8 mouse cellular contexts compared by ENCODE assay signal in genomic region chr3:135440621-135441020, GRCm38 (mm10). TPM values are rescaled to one million over a fixed set of nuclear protein-coding genes. Genes with fewer than 3 reads are reported as not detected.
DNase-seq lines count a peak whose midpoint lies in the region; ATAC-seq and TF ChIP-seq lines count a peak whose summit lies in the region.

No protein-coding gene starts in this region.

- no peak for TF ChIP-seq EP300 in MEL (IDR thresholded peaks at IDR 0.05; ENCODE audit: low read depth in 1 of 2, low read length in 2 of 2)

- H3K9me3 ChIP-seq in MEL (replicated peaks; ENCODE audit: insufficient read depth, low read length) = no peaks in the 10 kb centered on the region
- H3K9me3 ChIP-seq in forebrain, embryonic 12.5 days = no peaks in the 10 kb centered on the region
- no peaks in the 10 kb centered on the region for H3K9me3 ChIP-seq in liver, embryonic 13.5 days (replicated peaks)

- peak overlapping the region; percentile 93 for H3K4me2 ChIP-seq in forebrain, embryonic 12.5 days
- H3K4me2 ChIP-seq in liver, embryonic 13.5 days = peak overlapping the region; percentile 85

- H3K27me3 ChIP-seq in kidney, adult 2 months (replicated peaks; ENCODE audit: control insufficient read depth, insufficient read depth, low read length) = no peaks in the 10 kb centered on the region
- H3K27me3 ChIP-seq in MEL (ENCODE audit: control insufficient read depth in 1 of 2, insufficient read depth in 2 of 2, low read length in 2 of 2) = no peaks in the 10 kb centered on the region
- no peaks in the 10 kb centered on the region for H3K27me3 ChIP-seq in forebrain, embryonic 12.5 days
- no peaks in the 10 kb centered on the region for H3K27me3 ChIP-seq in liver, embryonic 13.5 days

- DNase-seq in kidney, adult 2 months = no peak
- no peak for DNase-seq in kidney, adult 11 months
- DNase-seq in MEL (ENCODE audit: low read depth, low spot score) = no peak
- no peak for DNase-seq in liver, embryonic 13.5 days
- no peak for DNase-seq in cerebellum, adult 11 months
- no peak for DNase-seq in spleen, postnatal 36 days (ENCODE audit: low spot score in 2 of 2)
- no peak for DNase-seq in thymus, postnatal 36 days

- WGBS in kidney, adult 2 months = 2% methylated on average over 10 of the region's 10 CpGs
- WGBS in forebrain, embryonic 12.5 days = 54% methylated on average over 10 of the region's 10 CpGs
- WGBS in liver, embryonic 13.5 days (ENCODE audit: insufficient replicate concordance) = 24% methylated on average over 10 of the region's 10 CpGs

- H3K4me1 ChIP-seq in kidney, adult 2 months (ENCODE audit: control insufficient read depth, insufficient read depth, low read length) = peaks cover 10% of the 10 kb centered on the region; the same call in 1 of the 2 replicates
- H3K4me1 ChIP-seq in MEL (ENCODE audit: control insufficient read depth in 1 of 2, insufficient read depth in 2 of 2, low read length in 2 of 2) = peaks cover 12 to 27% of the 10 kb centered on the region in 2 experiments; a peak in 3 of 4 replicates
- H3K4me1 ChIP-seq in forebrain, embryonic 12.5 days = peaks cover 30% of the 10 kb centered on the region
- H3K4me1 ChIP-seq in liver, embryonic 13.5 days (replicated peaks) = peaks cover 36% of the 10 kb centered on the region

- peaks cover 48% of the 10 kb centered on the region for H3K79me2 ChIP-seq in MEL (ENCODE audit: control insufficient read depth, insufficient read depth, low read length, poor library complexity)

- no peak for ATAC-seq in forebrain, embryonic 12.5 days (ENCODE audit: low FRiP score)
- no peak for ATAC-seq in liver, embryonic 13.5 days (ENCODE audit: low read depth)

- TF ChIP-seq RAD21 in MEL (IDR thresholded peaks at IDR 0.05; ENCODE audit: low read depth, low read length) = no peak

- TF ChIP-seq CTCF in kidney, adult 2 months (conservative IDR thresholded peaks at IDR 0.05; ENCODE audit: insufficient read depth, insufficient read length, low read depth, low read length) = no peak
- no peak for TF ChIP-seq CTCF in MEL (IDR thresholded peaks at IDR 0.05 in 2 of 3, conservative IDR thresholded peaks at IDR 0.05 in 1 of 3; ENCODE audit: control insufficient read depth in 1 of 3, insufficient read depth in 1 of 3, low read depth in 2 of 3, low read length in 3 of 3, poor library complexity in 1 of 3, severe bottlenecking in 1 of 3)

- no peak for TF ChIP-seq POLR2A in kidney, adult 2 months (IDR thresholded peaks at IDR 0.05; ENCODE audit: low read depth, low read length)
- no peak for TF ChIP-seq POLR2A in MEL (IDR thresholded peaks at IDR 0.05; ENCODE audit: control insufficient read depth in 1 of 2, insufficient read depth in 1 of 2, low read depth in 1 of 2, low read length in 2 of 2, poor library complexity in 1 of 2)

- H3K4me3 ChIP-seq in kidney, adult 2 months (ENCODE audit: insufficient read depth, low read depth, low read length) = peak overlapping the region; percentile 90
- H3K4me3 ChIP-seq in MEL (ENCODE audit: control insufficient read depth in 1 of 2, insufficient read depth in 1 of 2, low read depth in 2 of 2, low read length in 2 of 2) = peak overlapping the region; percentile 83 to 90
- peak overlapping the region; percentile 97 for H3K4me3 ChIP-seq in forebrain, embryonic 12.5 days (replicated peaks)
- H3K4me3 ChIP-seq in liver, embryonic 13.5 days (replicated peaks) = peak overlapping the region; percentile 91

- peaks cover 3% of the 10 kb centered on the region; the same call in 1 of the 2 replicates for H3K36me3 ChIP-seq in kidney, adult 2 months (ENCODE audit: control insufficient read depth, insufficient read depth, low read length)
- peaks cover 36 to 43% of the 10 kb centered on the region in 2 experiments for H3K36me3 ChIP-seq in MEL (ENCODE audit: control insufficient read depth in 1 of 2, insufficient read depth in 2 of 2, low read length in 2 of 2)
- H3K36me3 ChIP-seq in forebrain, embryonic 12.5 days (replicated peaks) = peaks cover 3% of the 10 kb centered on the region
- peaks cover 17% of the 10 kb centered on the region for H3K36me3 ChIP-seq in liver, embryonic 13.5 days

- H3K27ac ChIP-seq in kidney, adult 2 months (ENCODE audit: insufficient read depth, low read depth, low read length) = peak overlapping the region; percentile 98; the same call in 1 of the 2 replicates
- H3K27ac ChIP-seq in MEL (ENCODE audit: control insufficient read depth, low read depth, low read length) = peak overlapping the region; percentile 84; the same call in 1 of the 2 replicates
- H3K27ac ChIP-seq in forebrain, embryonic 12.5 days = no peak overlapping the region
- H3K27ac ChIP-seq in liver, embryonic 13.5 days = peak overlapping the region; percentile 99

- peak overlapping the region; percentile 94 for H3K9ac ChIP-seq in MEL (ENCODE audit: control insufficient read depth, low read depth, low read length, poor library complexity, severe bottlenecking)
- peak overlapping the region; percentile 98 for H3K9ac ChIP-seq in forebrain, embryonic 12.5 days
- peak overlapping the region; percentile 98 for H3K9ac ChIP-seq in liver, embryonic 13.5 days

TF ChIP-seq in MEL, 35 proteins besides CTCF, POLR2A, EP300 and RAD21:
- TF ChIP-seq CHD1 (IDR thresholded peaks at IDR 0.05; ENCODE audit: low read depth, low read length) (peak; percentile 13; the same call in 1 of the 2 replicates), TCF12 (IDR thresholded peaks at IDR 0.05; ENCODE audit: low read depth, low read length) (no peak), MYB (IDR thresholded peaks at IDR 0.05; ENCODE audit: low read depth, low read length) (no peak), SIN3A (IDR thresholded peaks at IDR 0.05; ENCODE audit: low read length) (no peak)

RNA-seq across cellular contexts. Expression of gene Ube2d3, which starts 2.7 kb away (rescaled TPM):
- 307 and 333 TPM in 2 replicates for polyA plus RNA-seq in kidney, adult 2 months (2012; rRNA removed)
- total RNA-seq in MEL (2012; rRNA removed) = 340 and 348 TPM in 2 replicates
- 100 to 1,000 TPM in 1 of 2 experiments, 10 to 100 TPM in 1; 40.9 to 432 TPM for polyA plus RNA-seq in MEL (2012; ENCODE audit: insufficient read depth in 1 of 2, insufficient read length in 2 of 2, low read depth in 1 of 2, low replicate concordance in 2 of 2, missing spikeins in 1 of 2)
- polyA plus RNA-seq in forebrain, embryonic 12.5 days (2016; fragmentation: Nextera tagmentation; extraction: Ambion mirVana) = 519 and 542 TPM in 2 replicates
- 281 and 348 TPM in 2 replicates for polyA plus RNA-seq in liver, embryonic 13.5 days (2015; fragmentation: Nextera tagmentation; extraction: Ambion mirVana)

RNA-seq across cellular contexts. Expression of gene Cisd2, which starts 16.9 kb away (rescaled TPM):
- 28.7 and 33.5 TPM in 2 replicates for polyA plus RNA-seq in kidney, adult 2 months (2012; rRNA removed)
- total RNA-seq in MEL (2012; rRNA removed) = 23.9 and 24.8 TPM in 2 replicates
- polyA plus RNA-seq in MEL (2012; ENCODE audit: insufficient read depth in 1 of 2, insufficient read length in 2 of 2, low read depth in 1 of 2, low replicate concordance in 2 of 2, missing spikeins in 1 of 2) = 10 to 100 TPM in 1 of 2 experiments, not detected in 1; 26.9 TPM
- 92.3 and 93.0 TPM in 2 replicates for polyA plus RNA-seq in forebrain, embryonic 12.5 days (2016; fragmentation: Nextera tagmentation; extraction: Ambion mirVana)
- 36.4 and 43.9 TPM in 2 replicates for polyA plus RNA-seq in liver, embryonic 13.5 days (2015; fragmentation: Nextera tagmentation; extraction: Ambion mirVana)

RNA-seq across cellular contexts. Expression of gene Manba, which starts 44.8 kb away (rescaled TPM):
- 23.6 and 25.8 TPM in 2 replicates for polyA plus RNA-seq in kidney, adult 2 months (2012; rRNA removed)
- total RNA-seq in MEL (2012; rRNA removed) = 8.1 and 9.1 TPM in 2 replicates
- 10 to 100 TPM in 1 of 2 experiments, not detected in 1; 10.6 TPM for polyA plus RNA-seq in MEL (2012; ENCODE audit: insufficient read depth in 1 of 2, insufficient read length in 2 of 2, low read depth in 1 of 2, low replicate concordance in 2 of 2, missing spikeins in 1 of 2)
- polyA plus RNA-seq in forebrain, embryonic 12.5 days (2016; fragmentation: Nextera tagmentation; extraction: Ambion mirVana) = 3.6 and 4.6 TPM in 2 replicates
- 4.9 and 6.4 TPM in 2 replicates for polyA plus RNA-seq in liver, embryonic 13.5 days (2015; fragmentation: Nextera tagmentation; extraction: Ambion mirVana)
